7 mouse cellular contexts compared by ENCODE assay signal in genomic region chr19:34550205-34550533, GRCm38 (mm10). TPM values are rescaled to one million over a fixed set of nuclear protein-coding genes. Genes with fewer than 3 reads are reported as not detected.
DNase-seq lines count a peak whose midpoint lies in the region; ATAC-seq and TF ChIP-seq lines count a peak whose summit lies in the region.

No protein-coding gene starts in this region.

- no peak for DNase-seq in liver, embryonic 13.5 days
- no peak for DNase-seq in stomach, postnatal 0 days (ENCODE audit: low spot score)
- DNase-seq in spleen, postnatal 10 days (ENCODE audit: low spot score in 2 of 2) = no peak

- H3K27me3 ChIP-seq in megakaryocyte, embryonic 14.5 days (replicated peaks) = peaks cover 9% of the 10 kb centered on the region
- no peaks in the 10 kb centered on the region for H3K27me3 ChIP-seq in forebrain, embryonic 15.5 days
- H3K27me3 ChIP-seq in liver, embryonic 13.5 days = 0 out of 2 replicates have a peak, but pooled peaks cover 5% of the 10 kb centered on the region
- no peaks in the 10 kb centered on the region for H3K27me3 ChIP-seq in stomach, postnatal 0 days (ENCODE audit: control insufficient read depth, insufficient read depth, low read length)

- peaks cover 52% of the 10 kb centered on the region for H3K4me1 ChIP-seq in megakaryocyte, embryonic 14.5 days
- H3K4me1 ChIP-seq in forebrain, embryonic 15.5 days = peaks cover 8% of the 10 kb centered on the region
- peaks cover 22% of the 10 kb centered on the region for H3K4me1 ChIP-seq in liver, embryonic 13.5 days (replicated peaks)
- no peaks in the 10 kb centered on the region for H3K4me1 ChIP-seq in stomach, postnatal 0 days (replicated peaks; ENCODE audit: control insufficient read depth, insufficient read depth)

- 30% methylated on average over 4 of the region's 4 CpGs for WGBS in forebrain, embryonic 15.5 days
- WGBS in liver, embryonic 13.5 days (ENCODE audit: insufficient replicate concordance) = 25% methylated on average over 4 of the region's 4 CpGs
- WGBS in stomach, postnatal 0 days = 26% methylated on average over 4 of the region's 4 CpGs

- TF ChIP-seq EP300 in stomach, postnatal 0 days (optimal IDR thresholded peaks at IDR 0.05) = no peak

- no peak for TF ChIP-seq CTCF in stomach, postnatal 0 days (IDR thresholded peaks at IDR 0.05; ENCODE audit: low read depth)

- H3K27ac ChIP-seq in forebrain, embryonic 15.5 days (replicated peaks) = peak overlapping the region; percentile 75
- no peak overlapping the region for H3K27ac ChIP-seq in liver, embryonic 13.5 days
- no peak overlapping the region for H3K27ac ChIP-seq in stomach, postnatal 0 days (replicated peaks)

- H3K9me3 ChIP-seq in megakaryocyte, embryonic 14.5 days = peaks cover 7% of the 10 kb centered on the region; the same call in 1 of the 2 replicates
- no peaks in the 10 kb centered on the region for H3K9me3 ChIP-seq in forebrain, embryonic 15.5 days
- no peaks in the 10 kb centered on the region for H3K9me3 ChIP-seq in liver, embryonic 13.5 days (replicated peaks)
- H3K9me3 ChIP-seq in stomach, postnatal 0 days (ENCODE audit: control insufficient read depth, low read length) = no peaks in the 10 kb centered on the region

- peak overlapping the region; percentile 39 for H3K9ac ChIP-seq in forebrain, embryonic 15.5 days (replicated peaks)
- peak overlapping the region; percentile 58 for H3K9ac ChIP-seq in liver, embryonic 13.5 days
- no peak overlapping the region for H3K9ac ChIP-seq in stomach, postnatal 0 days (ENCODE audit: low read length)

- H3K4me3 ChIP-seq in megakaryocyte, embryonic 14.5 days (replicated peaks) = peak overlapping the region; percentile 96
- H3K4me3 ChIP-seq in forebrain, embryonic 15.5 days = peak overlapping the region; percentile 46
- H3K4me3 ChIP-seq in liver, embryonic 13.5 days (replicated peaks) = peak overlapping the region; percentile 65
- peak overlapping the region; percentile 48 for H3K4me3 ChIP-seq in stomach, postnatal 0 days (ENCODE audit: low read depth, low read length)

- H3K36me3 ChIP-seq in megakaryocyte, embryonic 14.5 days (replicated peaks; ENCODE audit: low read length) = peaks cover 9% of the 10 kb centered on the region
- no peaks in the 10 kb centered on the region for H3K36me3 ChIP-seq in forebrain, embryonic 15.5 days
- no peaks in the 10 kb centered on the region for H3K36me3 ChIP-seq in liver, embryonic 13.5 days
- no peaks in the 10 kb centered on the region for H3K36me3 ChIP-seq in stomach, postnatal 0 days (ENCODE audit: control insufficient read depth, insufficient read depth, low read length)

- H3K4me2 ChIP-seq in forebrain, embryonic 15.5 days (replicated peaks) = peak overlapping the region; percentile 56
- H3K4me2 ChIP-seq in liver, embryonic 13.5 days = peak overlapping the region; percentile 73
- peak overlapping the region; percentile 66 for H3K4me2 ChIP-seq in stomach, postnatal 0 days (replicated peaks; ENCODE audit: low read depth)

- ATAC-seq in megakaryocyte, adult 5-6 weeks (ENCODE audit: poor library complexity, severe bottlenecking) = no peak; the same call in 1 of the 2 replicates
- ATAC-seq in forebrain, embryonic 15.5 days (replicated peaks) = no peak
- 0 out of 2 replicates have a peak, but pooled peaks have one; percentile 2 for ATAC-seq in liver, embryonic 13.5 days (ENCODE audit: low read depth)
- no peak for ATAC-seq in stomach, postnatal 0 days (ENCODE audit: low FRiP score, low TSS enrichment)
- ATAC-seq in megakaryocyte progenitor cell, adult 5-6 weeks (replicated peaks; ENCODE audit: poor library complexity) = no peak

RNA-seq across cellular contexts. Expression of gene Ifit2, which starts 0.3 kb away (rescaled TPM):
- 0.25 TPM in 1 of 2 replicates, not detected in the other for polyA plus RNA-seq in megakaryocyte, embryonic 14.5 days (2012; ENCODE audit: insufficient read depth, low replicate concordance)
- total RNA-seq in megakaryocyte, adult 5-6 weeks (2015) = 10.1 and 10.2 TPM in 2 replicates
- total RNA-seq in megakaryocyte, adult 5-6 weeks (2017) = 20.2 and 21.2 TPM in 2 replicates
- polyA plus RNA-seq in forebrain, embryonic 15.5 days (2015; fragmentation: Nextera tagmentation; extraction: Ambion mirVana) = 8.0 TPM in 2 replicates
- polyA plus RNA-seq in liver, embryonic 13.5 days (2015; fragmentation: Nextera tagmentation; extraction: Ambion mirVana) = 3.0 and 3.8 TPM in 2 replicates
- 2.3 and 2.5 TPM in 2 replicates for polyA plus RNA-seq in stomach, postnatal 0 days (2015; fragmentation: Nextera tagmentation; extraction: Ambion mirVana)
- 7.7 and 8.0 TPM in 2 replicates for total RNA-seq in megakaryocyte progenitor cell, adult 5-6 weeks (2015)
- 19.0 and 19.2 TPM in 2 replicates for total RNA-seq in megakaryocyte progenitor cell, adult 5-6 weeks (2017)

RNA-seq across cellular contexts. Expression of gene Lipa, which starts 22.9 kb away (rescaled TPM):
- 1.4 TPM in 1 of 2 replicates, not detected in the other for polyA plus RNA-seq in megakaryocyte, embryonic 14.5 days (2012; ENCODE audit: insufficient read depth, low replicate concordance)
- total RNA-seq in megakaryocyte, adult 5-6 weeks (2015) = 119 and 136 TPM in 2 replicates
- total RNA-seq in megakaryocyte, adult 5-6 weeks (2017) = 69.1 and 73.0 TPM in 2 replicates
- polyA plus RNA-seq in forebrain, embryonic 15.5 days (2015; fragmentation: Nextera tagmentation; extraction: Ambion mirVana) = 14.9 and 16.6 TPM in 2 replicates
- 34.1 and 45.0 TPM in 2 replicates for polyA plus RNA-seq in liver, embryonic 13.5 days (2015; fragmentation: Nextera tagmentation; extraction: Ambion mirVana)
- 18.1 and 19.1 TPM in 2 replicates for polyA plus RNA-seq in stomach, postnatal 0 days (2015; fragmentation: Nextera tagmentation; extraction: Ambion mirVana)
- total RNA-seq in megakaryocyte progenitor cell, adult 5-6 weeks (2015) = 60.4 TPM in 2 replicates
- total RNA-seq in megakaryocyte progenitor cell, adult 5-6 weeks (2017) = 30.9 and 32.4 TPM in 2 replicates

RNA-seq across cellular contexts. Expression of gene Ifit3, which starts 33.2 kb away (rescaled TPM):
- polyA plus RNA-seq in megakaryocyte, embryonic 14.5 days (2012; ENCODE audit: insufficient read depth, low replicate concordance) = 1.9 TPM in 1 of 2 replicates, not detected in the other
- 22.6 and 25.4 TPM in 2 replicates for total RNA-seq in megakaryocyte, adult 5-6 weeks (2015)
- 33.0 and 34.0 TPM in 2 replicates for total RNA-seq in megakaryocyte, adult 5-6 weeks (2017)
- 1.1 and 1.3 TPM in 2 replicates for polyA plus RNA-seq in forebrain, embryonic 15.5 days (2015; fragmentation: Nextera tagmentation; extraction: Ambion mirVana)
- polyA plus RNA-seq in liver, embryonic 13.5 days (2015; fragmentation: Nextera tagmentation; extraction: Ambion mirVana) = 1.7 and 2.0 TPM in 2 replicates
- polyA plus RNA-seq in stomach, postnatal 0 days (2015; fragmentation: Nextera tagmentation; extraction: Ambion mirVana) = 2.5 and 2.7 TPM in 2 replicates
- total RNA-seq in megakaryocyte progenitor cell, adult 5-6 weeks (2015) = 0.88 and 1.1 TPM in 2 replicates
- 1.2 and 1.8 TPM in 2 replicates for total RNA-seq in megakaryocyte progenitor cell, adult 5-6 weeks (2017)

RNA-seq across cellular contexts. Expression of gene Ifit1bl1, which starts 51.6 kb away (rescaled TPM):
- polyA plus RNA-seq in megakaryocyte, embryonic 14.5 days (2012; ENCODE audit: insufficient read depth, low replicate concordance) = 0.06 TPM in 1 of 2 replicates, not detected in the other
- total RNA-seq in megakaryocyte, adult 5-6 weeks (2015) = 4.7 and 5.2 TPM in 2 replicates
- 5.7 and 6.4 TPM in 2 replicates for total RNA-seq in megakaryocyte, adult 5-6 weeks (2017)
- polyA plus RNA-seq in forebrain, embryonic 15.5 days (2015; fragmentation: Nextera tagmentation; extraction: Ambion mirVana) = 0.39 and 0.41 TPM in 2 replicates
- 0.17 and 0.19 TPM in 2 replicates for polyA plus RNA-seq in liver, embryonic 13.5 days (2015; fragmentation: Nextera tagmentation; extraction: Ambion mirVana)
- 8.7 and 8.8 TPM in 2 replicates for polyA plus RNA-seq in stomach, postnatal 0 days (2015; fragmentation: Nextera tagmentation; extraction: Ambion mirVana)
- total RNA-seq in megakaryocyte progenitor cell, adult 5-6 weeks (2015) = 0.12 and 0.17 TPM in 2 replicates
- 0.25 and 0.30 TPM in 2 replicates for total RNA-seq in megakaryocyte progenitor cell, adult 5-6 weeks (2017)

RNA-seq across cellular contexts. Expression of gene Ifit3b, which starts 57.6 kb away (rescaled TPM):
- 1.2 TPM in 1 of 2 replicates, not detected in the other for polyA plus RNA-seq in megakaryocyte, embryonic 14.5 days (2012; ENCODE audit: insufficient read depth, low replicate concordance)
- 4.7 and 5.1 TPM in 2 replicates for total RNA-seq in megakaryocyte, adult 5-6 weeks (2015)
- 4.2 and 5.1 TPM in 2 replicates for total RNA-seq in megakaryocyte, adult 5-6 weeks (2017)
- 0.13 and 0.20 TPM in 2 replicates for polyA plus RNA-seq in forebrain, embryonic 15.5 days (2015; fragmentation: Nextera tagmentation; extraction: Ambion mirVana)
- 0.38 and 0.58 TPM in 2 replicates for polyA plus RNA-seq in liver, embryonic 13.5 days (2015; fragmentation: Nextera tagmentation; extraction: Ambion mirVana)
- 0.61 and 0.74 TPM in 2 replicates for polyA plus RNA-seq in stomach, postnatal 0 days (2015; fragmentation: Nextera tagmentation; extraction: Ambion mirVana)
- not detected in 2 replicates for total RNA-seq in megakaryocyte progenitor cell, adult 5-6 weeks (2015)
- 0.27 TPM in 1 of 2 replicates, not detected in the other for total RNA-seq in megakaryocyte progenitor cell, adult 5-6 weeks (2017)

Comparison
In these comparisons a context has a peak if more than half of its experiments do, and no peak if none do; other contexts are left out.
1. H3K4me3 ChIP-seq: peak in every context shown above with its lines; median percentile 96 in megakaryocyte, embryonic 14.5 days; 65 in liver, embryonic 13.5 days; 48 in stomach, postnatal 0 days; 46 in forebrain, embryonic 15.5 days.